Mouse (Mus musculus) telencephalon, adult 2 months (tissue): ENCODE measurements around the gene Hnrnpk.
"Not testable (repeated sequence)": the region's sequence is repeated elsewhere in the genome, so short reads cannot be mapped to it uniquely, and the experiment has no call there.

ENCODE experiments used
- DNase-seq: peaks from one replicate; pipeline ENCODE4 v3.0.0-alpha.2; 2011; ENCODE audit warnings: low read depth, low spot score

Hnrnpk gene

DNA sequence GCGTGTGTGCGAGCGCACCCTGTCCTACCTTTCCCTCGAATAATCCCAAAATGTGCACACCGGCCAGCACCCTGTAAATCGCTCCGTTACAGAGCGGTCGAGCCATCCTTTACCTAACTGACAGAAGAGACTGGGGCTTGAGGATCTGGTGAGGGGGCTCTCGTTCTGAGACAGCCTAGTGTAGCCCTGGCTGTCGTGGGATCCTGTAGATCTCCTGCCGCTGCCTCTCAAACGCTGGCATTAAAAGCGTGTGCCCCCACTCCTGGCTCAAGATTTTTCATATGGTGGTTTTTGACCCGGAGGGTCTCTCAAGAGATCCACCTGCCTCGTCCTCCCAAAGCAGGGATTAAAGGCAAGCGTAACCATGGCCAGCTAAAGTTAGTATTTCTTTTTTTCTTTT lies at the start of gene Hnrnpk:
Hnrnpk (minus strand) TSS at position 101 of the 400 bp plus-strand sequence.
- DNase-seq = not testable (repeated sequence)

DNA sequence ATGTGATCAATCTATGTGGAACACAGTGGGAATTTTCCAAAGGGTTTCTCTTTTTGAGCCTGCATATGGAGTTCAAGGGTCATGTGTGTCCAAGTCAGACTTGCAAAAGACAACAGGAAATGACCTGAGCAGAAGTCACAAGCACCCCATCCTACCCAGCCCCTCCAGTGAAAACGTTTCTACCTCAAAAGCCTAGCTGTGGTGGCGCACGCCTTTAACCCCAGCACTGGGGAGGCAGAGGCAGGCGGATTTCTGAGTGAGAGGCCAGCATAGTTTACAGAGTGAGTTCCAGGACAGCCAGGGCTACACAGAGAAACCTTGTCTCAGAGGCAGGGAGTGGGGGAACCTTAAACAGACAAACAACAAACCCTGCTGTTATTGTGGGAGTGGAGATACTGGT lies 49.1 kb upstream of the Hnrnpk start:
- DNase-seq = no peak

DNA sequence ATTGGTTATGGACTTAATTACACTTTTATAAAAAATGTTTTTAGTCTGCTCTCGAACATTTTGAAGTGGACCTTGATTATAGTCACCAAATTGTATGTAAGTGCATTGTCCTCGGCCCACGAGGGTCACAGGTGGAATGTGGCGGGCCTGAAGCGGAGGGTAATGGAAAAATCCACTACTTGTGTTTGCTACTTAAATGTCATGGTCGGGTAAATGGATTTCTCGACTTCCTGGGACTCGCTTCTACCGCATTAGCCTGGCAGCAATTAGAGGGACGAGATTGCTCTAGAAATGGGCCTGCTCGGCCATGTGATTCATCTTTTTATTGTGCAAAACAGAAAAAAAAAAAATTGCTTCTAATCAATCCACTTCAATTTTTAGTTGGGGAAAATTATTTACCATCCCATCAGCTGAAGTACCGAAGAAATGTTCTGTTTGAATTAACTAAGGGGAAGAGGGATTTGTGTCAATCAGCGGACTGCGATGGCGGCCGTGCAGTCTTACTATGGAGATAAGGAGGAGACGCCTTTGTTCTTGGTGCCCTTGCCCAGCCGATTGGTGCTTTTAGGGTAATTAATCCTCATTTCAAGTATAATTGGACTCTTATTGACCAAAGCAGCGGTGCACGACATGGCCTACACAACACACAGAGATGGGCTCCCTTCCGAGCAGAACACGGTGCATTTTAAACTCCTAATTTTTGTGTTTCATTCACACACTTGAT lies 47.5 kb upstream of the Hnrnpk start:
- no peak for DNase-seq

DNA sequence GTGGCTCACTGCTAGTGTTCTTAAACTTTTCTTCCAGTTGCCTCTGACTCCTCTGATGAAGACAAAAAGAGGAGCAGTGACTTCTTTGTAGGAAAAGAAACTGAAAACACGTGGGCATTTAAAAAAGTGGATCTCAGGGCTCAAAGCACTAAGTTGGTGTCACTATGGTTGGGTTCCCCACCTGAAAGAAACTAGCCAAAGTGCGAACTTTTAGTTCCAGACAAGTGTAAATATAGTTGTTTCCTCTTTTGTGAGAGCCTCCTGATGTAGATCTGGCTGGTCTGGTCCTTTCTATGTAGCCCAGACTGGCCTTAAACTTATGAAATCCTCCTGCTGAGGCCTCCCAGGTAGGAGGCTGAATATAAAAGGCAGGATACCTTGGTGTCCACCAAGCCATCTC lies 43.4 kb upstream of the Hnrnpk start:
- no peak for DNase-seq

DNA sequence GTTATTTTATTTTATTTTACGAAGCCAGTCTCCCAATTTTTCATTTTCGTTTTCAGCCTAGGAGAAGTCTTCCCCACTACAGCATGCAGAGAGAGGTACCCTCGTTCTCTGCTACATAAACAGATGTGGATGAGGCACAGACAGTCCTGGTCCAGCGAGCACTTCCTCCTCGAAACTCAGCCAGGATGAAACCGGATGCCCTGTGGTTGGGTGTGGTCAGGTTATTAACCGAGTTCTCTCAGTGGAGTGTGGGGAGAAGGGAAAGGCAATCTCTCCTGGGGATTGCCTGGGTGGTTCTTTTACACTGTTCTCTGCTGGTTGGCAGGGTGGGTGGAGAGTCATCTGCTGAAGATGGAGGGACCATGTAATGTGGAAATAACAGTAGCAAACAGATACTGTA lies 40.6 kb upstream of the Hnrnpk start:
- no peak for DNase-seq

DNA sequence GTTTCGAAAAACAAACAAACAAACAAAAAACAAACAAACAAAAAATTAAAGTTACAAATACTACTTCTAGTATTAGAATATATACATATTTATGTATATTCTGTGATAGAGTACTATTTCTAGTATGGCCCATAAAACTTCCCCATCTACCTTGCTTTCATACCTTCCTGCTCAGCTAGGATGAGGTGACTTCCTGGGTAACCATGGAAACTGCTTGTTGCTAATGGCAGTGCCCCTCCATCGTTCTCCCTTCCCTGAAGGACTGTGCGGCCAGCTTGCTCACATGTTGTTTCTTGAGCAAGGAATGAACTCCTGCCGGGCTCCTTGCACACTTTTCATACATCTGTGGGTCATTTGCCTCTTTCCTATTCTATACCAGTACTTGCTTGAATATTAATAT lies 40.2 kb upstream of the Hnrnpk start:
- no peak for DNase-seq

DNA sequence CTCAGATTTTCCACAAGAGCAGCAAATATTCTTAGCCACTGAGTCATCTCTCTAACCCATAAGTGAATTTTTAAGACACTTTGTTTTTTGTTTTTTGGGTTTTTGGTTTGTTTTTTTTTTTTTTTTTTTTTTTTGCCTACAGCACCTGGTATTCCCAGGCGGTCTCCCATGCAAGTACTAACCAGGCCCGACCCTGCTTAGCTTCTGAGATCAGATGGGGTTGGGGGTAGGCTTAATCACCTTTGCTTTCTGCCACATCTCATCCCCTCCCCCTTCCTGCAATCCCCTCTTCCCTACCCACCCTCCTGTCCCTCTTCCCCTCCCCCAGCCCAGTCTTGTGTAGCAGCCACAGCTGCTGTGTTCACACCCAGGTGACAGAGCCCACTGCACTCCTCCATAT lies 36.6 kb upstream of the Hnrnpk start:
- DNase-seq = no peak

DNA sequence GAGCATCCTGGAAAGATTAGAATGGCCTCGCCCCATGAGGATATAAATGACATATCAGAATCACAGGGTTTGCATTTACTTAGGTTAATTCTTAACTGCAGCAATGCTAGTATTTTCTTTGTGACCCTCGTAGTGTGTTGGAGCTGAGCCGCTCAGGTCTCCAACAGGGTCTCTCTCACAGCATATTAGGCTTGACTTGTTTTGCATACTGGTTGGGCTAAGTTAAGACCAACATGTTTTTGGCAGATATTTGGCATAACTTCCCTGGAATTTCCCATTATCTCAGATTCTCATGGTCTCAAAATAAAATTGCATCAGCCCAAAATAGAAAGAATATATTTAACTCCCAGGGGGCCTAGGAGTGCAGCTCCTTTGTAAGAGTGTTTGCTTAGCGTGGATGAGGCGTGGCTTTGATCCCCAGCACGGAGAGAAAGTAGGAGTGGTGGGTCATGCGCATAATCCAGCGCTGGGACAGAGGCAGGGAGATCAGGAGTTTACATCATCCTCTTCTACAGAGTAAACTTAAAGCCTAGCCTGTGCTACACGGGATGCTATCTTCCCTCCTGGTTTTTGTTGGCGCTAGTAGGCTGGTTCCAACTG lies 20.0 kb upstream of the Hnrnpk start:
- DNase-seq = no peak

GRCm38 (mm10) chr13:58422242-58422641 lies 19.1 kb upstream of the Hnrnpk start:
- no peak for DNase-seq

DNA sequence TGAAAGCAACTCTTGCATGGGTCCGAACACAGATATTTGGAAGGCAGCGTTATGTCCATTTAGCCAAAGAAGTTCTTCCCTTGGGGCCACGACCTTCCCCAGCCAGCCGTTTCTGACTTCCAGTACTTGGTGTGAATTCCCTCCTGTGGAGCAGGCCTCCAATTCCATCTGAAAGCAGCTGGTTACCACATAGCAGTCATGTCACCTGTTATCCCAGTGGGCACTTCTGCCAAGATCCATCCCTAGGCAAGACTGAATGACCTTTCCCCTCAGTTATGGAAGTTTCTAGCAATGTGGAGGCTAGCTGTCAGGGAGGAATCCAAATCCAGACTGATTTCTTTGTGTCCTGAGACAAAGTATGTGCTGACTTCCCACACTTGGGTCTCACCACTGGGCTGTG lies 17.9 kb upstream of the Hnrnpk start:
- no peak for DNase-seq

DNA sequence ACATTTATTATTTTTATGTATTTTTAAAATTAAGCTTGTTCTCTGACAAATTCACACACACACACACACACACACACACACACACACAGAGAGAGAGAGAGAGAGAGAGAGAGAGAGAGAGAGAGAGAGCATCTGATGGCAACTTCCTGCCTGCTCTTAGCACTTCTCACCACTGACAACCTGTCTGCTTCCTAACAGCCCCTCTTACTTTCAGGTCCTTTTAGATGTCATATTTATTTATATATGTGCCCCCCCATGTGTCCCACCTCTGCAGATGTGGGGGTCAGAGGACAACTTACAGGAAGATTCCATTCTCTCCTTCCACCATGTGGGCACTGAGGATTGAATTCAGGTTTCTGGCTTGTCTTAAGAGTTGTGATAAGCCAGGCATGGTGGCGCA lies 16.1 kb upstream of the Hnrnpk start:
- no peak for DNase-seq

DNA sequence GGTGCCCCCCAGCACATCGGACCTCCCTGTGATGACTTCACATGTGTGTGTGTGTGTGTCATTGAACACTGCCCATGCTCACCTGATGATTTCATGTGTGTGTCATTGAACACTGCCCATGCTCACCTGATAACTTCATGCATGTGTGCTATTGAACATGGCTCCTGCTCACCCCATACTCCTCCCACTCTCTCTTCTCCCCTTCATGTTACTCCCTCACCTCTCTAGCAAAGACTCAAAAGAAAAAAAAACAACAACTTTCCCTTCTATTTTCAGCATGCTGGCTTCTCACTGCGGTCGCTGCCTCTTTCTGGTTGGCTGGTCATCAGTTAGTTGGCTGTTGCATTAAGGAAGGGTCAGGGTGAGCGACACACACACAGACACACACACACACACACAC lies 15.5 kb upstream of the Hnrnpk start:
- no peak for DNase-seq

DNA sequence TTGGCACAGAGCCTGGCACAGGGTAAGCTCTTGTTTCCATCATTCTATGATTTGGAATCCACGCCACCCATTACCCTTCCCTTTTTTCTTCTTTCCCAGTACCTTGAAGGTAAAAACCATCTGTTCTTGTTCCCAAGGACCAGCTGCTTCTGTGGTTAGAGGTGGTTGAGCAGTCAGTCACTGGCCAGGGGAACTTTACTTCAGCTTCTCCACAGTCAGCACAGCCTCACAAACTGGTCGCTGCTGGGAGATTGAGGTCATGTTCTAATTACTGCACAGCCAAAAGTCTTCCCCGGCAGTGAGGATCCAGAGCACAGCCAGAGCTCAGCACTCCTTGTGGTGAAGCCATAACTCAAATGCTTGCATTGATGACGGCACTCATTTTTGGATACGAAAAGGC lies 12.7 kb upstream of the Hnrnpk start:
- no peak for DNase-seq

GRCm38 (mm10) chr13:58415374-58415773 lies 12.2 kb upstream of the Hnrnpk start:
- DNase-seq = no peak

- DNase-seq = no peak
Measured at GRCm38 (mm10) chr13:58411073-58411472, 7.9 kb upstream of the Hnrnpk start.

- DNase-seq = no peak
Measured at GRCm38 (mm10) chr13:58402744-58403110, 416 bp downstream of the Hnrnpk start.

DNA sequence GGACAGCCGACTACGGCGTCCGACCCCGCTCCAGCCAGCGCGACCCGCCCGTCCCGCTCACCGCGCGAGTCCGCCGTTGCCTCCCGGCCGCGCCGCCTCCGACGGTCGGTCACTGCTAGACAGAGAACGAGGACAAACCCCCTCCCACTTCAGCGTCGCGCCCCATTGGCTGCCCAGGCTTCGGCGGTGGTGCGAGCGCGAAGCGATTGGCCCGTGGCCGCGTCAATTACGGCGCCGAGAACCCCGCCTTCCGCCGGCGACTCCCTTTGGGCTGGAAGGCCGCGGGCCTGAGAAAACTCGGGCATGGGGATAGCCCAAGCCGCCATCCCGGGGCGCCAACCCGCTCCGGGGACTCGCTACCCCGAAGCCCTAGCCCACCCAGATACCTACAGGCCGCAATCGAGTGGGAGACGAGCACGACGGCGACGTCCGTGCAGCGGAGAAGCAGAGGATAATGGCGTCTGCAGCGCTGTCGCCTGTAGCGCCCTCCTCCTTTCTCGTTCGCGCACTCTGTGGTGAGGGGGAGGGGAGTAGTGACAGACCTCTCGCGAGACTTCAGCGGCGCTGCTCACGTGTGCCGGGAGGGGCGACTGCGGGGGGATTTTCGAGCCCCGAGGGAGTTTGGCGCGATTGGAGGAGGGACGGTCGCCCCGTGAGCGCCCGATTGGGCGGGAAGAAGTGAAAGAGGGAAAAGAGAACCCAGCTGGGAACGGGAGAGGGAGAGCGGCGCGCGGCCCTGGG lies 970 bp downstream of the Hnrnpk start, which contains the start of gene Rmi1:
Rmi1 (plus strand) TSS at position 246 of the 741 bp plus-strand sequence.
- DNase-seq = peak; percentile 95

GRCm38 (mm10) chr13:58401135-58402002 lies 1.8 kb downstream of the Hnrnpk start:
- peak; percentile 55 for DNase-seq

DNA sequence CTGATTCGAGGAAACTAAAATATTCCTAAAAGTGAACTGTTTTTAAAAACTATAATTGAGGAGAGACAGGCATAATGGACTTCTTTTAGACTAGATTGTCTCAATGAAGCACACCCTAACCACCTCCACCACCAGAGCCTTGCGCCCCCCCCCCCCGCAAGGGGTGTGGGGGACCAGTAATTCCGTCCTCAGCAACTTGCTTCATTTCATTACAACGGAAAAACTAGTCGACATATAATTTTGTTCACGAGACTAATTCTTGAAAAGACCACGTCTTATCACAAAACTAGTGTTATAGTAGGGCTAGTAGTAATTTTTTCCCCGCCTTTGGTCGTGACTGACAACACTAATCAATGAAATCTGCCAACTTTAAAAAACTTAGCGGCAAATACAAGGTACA lies 2.6 kb downstream of the Hnrnpk start:
- no peak for DNase-seq

DNA sequence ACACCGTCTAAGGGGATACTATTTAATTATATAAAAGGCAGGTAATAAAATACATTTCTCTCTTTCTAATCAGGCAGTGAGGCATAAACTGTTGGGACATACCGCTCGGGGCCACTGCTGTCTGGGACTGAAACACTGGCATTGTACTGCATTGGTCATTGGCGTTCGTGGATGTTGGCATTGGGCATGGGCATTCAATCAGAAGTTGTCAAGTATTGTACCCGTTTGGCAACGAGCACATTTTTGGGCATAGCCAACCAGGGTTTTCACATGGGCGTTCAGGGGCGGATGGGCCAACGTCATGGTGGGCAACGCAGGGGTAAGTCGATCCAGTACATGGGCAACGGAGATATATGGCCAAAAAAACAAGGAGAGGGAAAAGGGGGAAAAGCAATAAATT lies 5.5 kb downstream of the Hnrnpk start:
- no peak for DNase-seq

GRCm38 (mm10) chr13:58394392-58394791 lies 8.8 kb downstream of the Hnrnpk start:
- not testable (repeated sequence) for DNase-seq
